Mouse (Mus musculus): ENCODE results near the gene Stac3. TPM values are rescaled to one million over a fixed set of nuclear protein-coding genes. Genes with fewer than 3 reads are reported as not detected.

Stac3 gene
- polyA plus RNA-seq, 1 experiment from 2014 or later, result 0.48 TPM

- WGBS, result 99% methylated on average over 4 of the region's 4 CpGs
- Histone ChIP-seq H3K4me3 (ENCODE audit: low read depth, low read length) (no peak overlapping the region), H3K27me3 (ENCODE audit: control insufficient read depth, insufficient read depth, low read length) (no peaks in the 10 kb centered on the region), H3K27ac (ENCODE audit: low read length) (no peak overlapping the region), H3K36me3 (ENCODE audit: control insufficient read depth, insufficient read depth, low read length) (peaks cover 11% of the 10 kb centered on the region), H3K9me3 (ENCODE audit: control insufficient read depth, low read depth, low read length) (no peaks in the 10 kb centered on the region), H3K4me1 (ENCODE audit: control insufficient read depth, insufficient read depth, low read length) (no peaks in the 10 kb centered on the region), H3K9ac (replicated peaks; ENCODE audit: low read depth, low read length) (no peak overlapping the region), H3K4me2 (replicated peaks; ENCODE audit: low read depth, low read length) (no peak overlapping the region)
- no peak for ATAC-seq (ENCODE audit: insufficient number of reproducible peaks, insufficient read depth, low FRiP score, low read depth)
These were observed 22.4 kb upstream of the Stac3 start for GRCm38 (mm10) chr10:127479131-127479530.

GRCm38 (mm10) chr10:127480833-127481813, 20.4 kb upstream of the Stac3 start:
- peaks cover 25% of the 10 kb centered on the region for H3K36me3 ChIP-seq (ENCODE audit: control insufficient read depth, insufficient read depth, low read length)

DNA sequence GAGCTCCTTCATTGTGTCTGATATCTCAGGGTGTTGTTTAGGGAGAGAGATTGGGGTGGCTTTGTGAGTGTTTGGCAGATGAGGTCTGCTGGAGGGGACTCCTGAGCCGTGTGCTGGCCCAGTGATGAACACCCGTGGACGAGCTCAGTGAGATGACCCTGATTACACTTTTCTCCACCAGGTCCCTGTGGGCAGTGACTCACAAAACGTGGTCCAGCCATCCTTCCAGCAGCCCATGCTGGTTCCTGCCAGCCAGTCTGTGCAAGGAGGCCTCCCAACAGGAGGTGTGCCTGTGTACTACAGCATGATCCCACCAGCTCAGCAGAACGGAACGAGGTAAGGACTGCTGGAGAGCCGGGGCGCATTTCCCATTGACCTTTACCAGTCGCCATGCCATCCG, 16.3 kb upstream of the Stac3 start:
- WGBS, result 88% methylated on average over 10 of the region's 10 CpGs
- Histone ChIP-seq H3K4me3 (ENCODE audit: low read depth, low read length) (no peak overlapping the region), H3K4me1 (ENCODE audit: control insufficient read depth, insufficient read depth, low read length) (no peaks in the 10 kb centered on the region), H3K27ac (ENCODE audit: low read length) (no peak overlapping the region), H3K9me3 (ENCODE audit: control insufficient read depth, low read depth, low read length) (no peaks in the 10 kb centered on the region), H3K36me3 (ENCODE audit: control insufficient read depth, insufficient read depth, low read length) (peaks cover 44% of the 10 kb centered on the region), H3K9ac (replicated peaks; ENCODE audit: low read depth, low read length) (no peak overlapping the region), H3K27me3 (ENCODE audit: control insufficient read depth, insufficient read depth, low read length) (no peaks in the 10 kb centered on the region), H3K4me2 (replicated peaks; ENCODE audit: low read depth, low read length) (no peak overlapping the region)
- ATAC-seq (ENCODE audit: insufficient number of reproducible peaks, insufficient read depth, low FRiP score, low read depth), result no peak

More at GRCm38 (mm10) chr10:127480833-127481813, 20.4 kb upstream of the Stac3 start:
- no peak overlapping the region for H3K27ac ChIP-seq (ENCODE audit: low read length)
- H3K4me3 ChIP-seq (ENCODE audit: low read depth, low read length), result no peak overlapping the region
- H3K9me3 ChIP-seq (ENCODE audit: control insufficient read depth, low read depth, low read length), result no peaks in the 10 kb centered on the region
- no peaks in the 10 kb centered on the region for H3K27me3 ChIP-seq (ENCODE audit: control insufficient read depth, insufficient read depth, low read length)
- no peaks in the 10 kb centered on the region for H3K4me1 ChIP-seq (ENCODE audit: control insufficient read depth, insufficient read depth, low read length)
- no peak overlapping the region for H3K4me2 ChIP-seq (replicated peaks; ENCODE audit: low read depth, low read length)
- ATAC-seq (ENCODE audit: insufficient number of reproducible peaks, insufficient read depth, low FRiP score, low read depth), result no peak; the same call in 1 of the 2 replicates
- H3K9ac ChIP-seq (replicated peaks; ENCODE audit: low read depth, low read length), result no peak overlapping the region
- 80% methylated on average over 19 of the region's 19 CpGs for WGBS

DNA sequence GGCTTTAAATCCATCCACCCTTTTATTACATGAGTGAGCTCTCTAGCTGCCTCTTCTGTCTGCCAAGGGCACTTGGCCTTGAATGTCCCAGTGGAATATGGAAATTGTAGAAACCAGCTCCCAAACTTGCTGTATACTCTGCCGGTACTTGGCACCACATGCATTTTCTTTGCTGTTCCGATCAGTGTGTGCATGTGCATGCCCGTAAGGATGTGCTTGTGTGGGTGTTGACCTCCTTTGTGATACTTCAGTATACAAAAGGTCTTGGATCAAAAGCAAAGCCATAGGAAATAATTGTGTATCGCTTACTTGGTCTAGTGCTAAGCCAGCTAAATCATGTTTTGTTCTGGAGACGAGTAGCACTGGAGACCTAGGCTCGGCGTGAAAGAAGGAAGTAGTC, 12.6 kb upstream of the Stac3 start:
- H3K9ac ChIP-seq (replicated peaks; ENCODE audit: low read depth, low read length), result no peak overlapping the region
- no peaks in the 10 kb centered on the region for H3K27me3 ChIP-seq (ENCODE audit: control insufficient read depth, insufficient read depth, low read length)
- no peak overlapping the region for H3K27ac ChIP-seq (ENCODE audit: low read length)
- no peak for ATAC-seq (ENCODE audit: insufficient number of reproducible peaks, insufficient read depth, low FRiP score, low read depth)
- no peak overlapping the region for H3K4me2 ChIP-seq (replicated peaks; ENCODE audit: low read depth, low read length)
- H3K36me3 ChIP-seq (ENCODE audit: control insufficient read depth, insufficient read depth, low read length), result peaks cover 63% of the 10 kb centered on the region
- no peak overlapping the region for H3K4me3 ChIP-seq (ENCODE audit: low read depth, low read length)
- no peaks in the 10 kb centered on the region for H3K9me3 ChIP-seq (ENCODE audit: control insufficient read depth, low read depth, low read length)
- no peaks in the 10 kb centered on the region for H3K4me1 ChIP-seq (ENCODE audit: control insufficient read depth, insufficient read depth, low read length)
- 92% methylated on average over 7 of the region's 7 CpGs for WGBS

GRCm38 (mm10) chr10:127490160-127491127, 11.0 kb upstream of the Stac3 start:
- no peak for ATAC-seq (ENCODE audit: insufficient number of reproducible peaks, insufficient read depth, low FRiP score, low read depth)
- no peaks in the 10 kb centered on the region for H3K9me3 ChIP-seq (ENCODE audit: control insufficient read depth, low read depth, low read length)
- WGBS, result 84% methylated on average over 18 of the region's 18 CpGs
- no peak overlapping the region for H3K4me2 ChIP-seq (replicated peaks; ENCODE audit: low read depth, low read length)
- no peak overlapping the region for H3K9ac ChIP-seq (replicated peaks; ENCODE audit: low read depth, low read length)
- no peak overlapping the region for H3K4me3 ChIP-seq (ENCODE audit: low read depth, low read length)
- no peaks in the 10 kb centered on the region for H3K4me1 ChIP-seq (ENCODE audit: control insufficient read depth, insufficient read depth, low read length)
- no peaks in the 10 kb centered on the region for H3K27me3 ChIP-seq (ENCODE audit: control insufficient read depth, insufficient read depth, low read length)
- H3K36me3 ChIP-seq (ENCODE audit: control insufficient read depth, insufficient read depth, low read length), result peaks cover 54% of the 10 kb centered on the region
- H3K27ac ChIP-seq (ENCODE audit: low read length), result no peak overlapping the region

DNA sequence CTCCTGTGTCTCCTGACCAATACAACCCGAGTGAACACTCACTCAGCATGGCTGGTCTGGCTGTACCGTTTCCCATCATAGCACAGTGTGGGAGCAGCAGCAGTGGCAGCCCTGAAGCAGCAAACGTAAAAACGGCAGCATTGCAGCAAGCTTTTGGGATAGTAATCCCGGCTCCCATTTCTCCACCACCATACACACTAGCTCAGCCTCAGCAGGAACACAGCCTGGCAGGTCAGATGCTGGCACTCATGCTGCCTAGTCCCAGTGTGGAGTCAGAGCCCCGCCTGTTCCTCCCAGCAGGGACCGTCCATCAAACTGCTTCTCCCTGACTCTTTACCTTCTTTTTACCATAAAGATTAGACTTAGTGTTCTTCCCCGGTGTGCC, 10.4 kb upstream of the Stac3 start:
- no peaks in the 10 kb centered on the region for H3K9me3 ChIP-seq (ENCODE audit: control insufficient read depth, low read depth, low read length)
- WGBS, result 83% methylated on average over 8 of the region's 8 CpGs
- no peak overlapping the region for H3K27ac ChIP-seq (ENCODE audit: low read length)
- H3K4me3 ChIP-seq (ENCODE audit: low read depth, low read length), result no peak overlapping the region
- no peak for ATAC-seq (ENCODE audit: insufficient number of reproducible peaks, insufficient read depth, low FRiP score, low read depth)
- no peak overlapping the region for H3K4me2 ChIP-seq (replicated peaks; ENCODE audit: low read depth, low read length)
- H3K4me1 ChIP-seq (ENCODE audit: control insufficient read depth, insufficient read depth, low read length), result no peaks in the 10 kb centered on the region
- peaks cover 57% of the 10 kb centered on the region for H3K36me3 ChIP-seq (ENCODE audit: control insufficient read depth, insufficient read depth, low read length)
- no peaks in the 10 kb centered on the region for H3K27me3 ChIP-seq (ENCODE audit: control insufficient read depth, insufficient read depth, low read length)
- H3K9ac ChIP-seq (replicated peaks; ENCODE audit: low read depth, low read length), result no peak overlapping the region

DNA sequence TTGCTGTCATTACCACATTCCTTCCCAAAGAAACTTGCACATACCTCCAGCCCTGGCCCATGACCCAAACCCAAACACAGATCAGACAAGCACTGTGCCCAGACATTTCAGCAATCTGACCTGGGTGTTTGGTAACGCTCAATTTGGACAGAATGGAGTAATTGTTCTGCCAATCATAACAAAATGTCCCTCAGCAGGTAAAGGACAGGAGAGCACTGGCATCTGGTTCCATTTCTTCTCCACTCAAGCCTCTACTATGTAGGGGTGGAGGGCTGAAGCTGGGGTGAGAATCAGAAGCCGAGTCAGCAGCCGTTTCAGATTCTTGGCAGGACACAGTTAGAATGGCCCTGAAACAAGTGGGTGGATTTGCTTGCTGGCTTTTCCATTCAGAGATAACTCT, 9.4 kb upstream of the Stac3 start:
- Histone ChIP-seq H3K27me3 (ENCODE audit: control insufficient read depth, insufficient read depth, low read length) (no peaks in the 10 kb centered on the region), H3K9ac (replicated peaks; ENCODE audit: low read depth, low read length) (no peak overlapping the region), H3K36me3 (ENCODE audit: control insufficient read depth, insufficient read depth, low read length) (peaks cover 61% of the 10 kb centered on the region), H3K9me3 (ENCODE audit: control insufficient read depth, low read depth, low read length) (no peaks in the 10 kb centered on the region), H3K4me3 (ENCODE audit: low read depth, low read length) (no peak overlapping the region), H3K27ac (ENCODE audit: low read length) (no peak overlapping the region), H3K4me2 (replicated peaks; ENCODE audit: low read depth, low read length) (no peak overlapping the region), H3K4me1 (ENCODE audit: control insufficient read depth, insufficient read depth, low read length) (no peaks in the 10 kb centered on the region)
- WGBS, result 77% methylated on average over 3 of the region's 3 CpGs
- ATAC-seq (ENCODE audit: insufficient number of reproducible peaks, insufficient read depth, low FRiP score, low read depth), result no peak

DNA sequence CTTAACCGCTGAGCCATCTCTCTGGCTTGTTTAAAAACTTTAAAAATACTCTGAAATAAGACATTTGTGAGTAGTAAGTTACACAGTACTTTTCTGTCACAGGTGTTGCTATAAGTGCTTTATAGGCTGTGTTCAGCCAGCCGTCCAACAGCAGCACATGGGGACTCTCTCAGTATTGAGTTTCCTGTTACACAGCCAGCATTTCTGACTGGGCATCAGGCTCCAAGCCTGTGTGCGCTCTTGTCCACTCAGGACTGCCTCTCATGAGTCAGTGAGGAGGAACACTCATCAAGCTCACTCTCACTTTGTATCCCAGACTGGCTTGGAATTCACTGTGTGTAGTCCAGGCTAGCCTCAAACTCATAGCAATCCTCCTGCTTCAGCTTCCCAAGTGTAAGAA, 5.3 kb upstream of the Stac3 start:
- peaks cover 65% of the 10 kb centered on the region for H3K36me3 ChIP-seq (ENCODE audit: control insufficient read depth, insufficient read depth, low read length)
- 92% methylated on average over 3 of the region's 3 CpGs for WGBS
- no peak overlapping the region for H3K9ac ChIP-seq (replicated peaks; ENCODE audit: low read depth, low read length)
- no peaks in the 10 kb centered on the region for H3K4me1 ChIP-seq (ENCODE audit: control insufficient read depth, insufficient read depth, low read length)
- no peaks in the 10 kb centered on the region for H3K9me3 ChIP-seq (ENCODE audit: control insufficient read depth, low read depth, low read length)
- H3K4me3 ChIP-seq (ENCODE audit: low read depth, low read length), result no peak overlapping the region
- no peaks in the 10 kb centered on the region for H3K27me3 ChIP-seq (ENCODE audit: control insufficient read depth, insufficient read depth, low read length)
- H3K4me2 ChIP-seq (replicated peaks; ENCODE audit: low read depth, low read length), result no peak overlapping the region
- no peak overlapping the region for H3K27ac ChIP-seq (ENCODE audit: low read length)
- ATAC-seq (ENCODE audit: insufficient number of reproducible peaks, insufficient read depth, low FRiP score, low read depth), result no peak

All from stomach, embryonic 14.5 days (tissue).